13 mouse cellular contexts compared by ENCODE assay signal in the genomic region with DNA sequence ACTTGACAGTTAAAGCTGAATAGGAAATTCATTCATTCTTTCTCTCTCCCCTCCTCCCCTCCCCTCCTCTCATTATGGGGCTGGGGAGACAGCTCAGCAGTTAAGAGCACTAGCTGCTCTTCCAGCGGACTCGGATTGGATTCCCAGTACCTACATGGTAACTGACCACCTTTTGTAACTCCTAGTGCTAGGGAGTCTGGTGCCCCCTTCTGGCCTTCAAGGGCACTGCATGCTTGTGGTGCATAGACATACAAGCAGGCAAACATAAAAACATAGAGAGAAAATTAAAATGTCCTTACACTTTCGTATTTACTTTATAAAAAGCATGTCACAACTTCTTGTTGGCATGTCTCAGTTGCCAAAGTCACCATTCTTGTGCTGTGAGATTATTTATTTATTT. TPM values are rescaled to one million over a fixed set of nuclear protein-coding genes. Genes with fewer than 3 reads are reported as not detected.
DNase-seq lines count a peak whose midpoint lies in the region; ATAC-seq and TF ChIP-seq lines count a peak whose summit lies in the region.
"Had no signal": no experiment of that assay in that cellular context is flagged by ENCODE, and none has a peak within 500 bp of the region (broad histone marks: within the 10 kb centered on the region; RNA-seq: fewer than 3 reads in every experiment).

No protein-coding gene starts in this region.

- no peak overlapping the region for H3K4me3 ChIP-seq in intestine, postnatal 0 days (ENCODE audit: low read depth, low read length)
- H3K4me3 ChIP-seq in intestine, embryonic 15.5 days (replicated peaks): no peak overlapping the region
- H3K4me3 ChIP-seq in thymus, adult 2 months (ENCODE audit: control insufficient read depth, insufficient read depth, low read length): no peak overlapping the region
- H3K4me3 ChIP-seq: midbrain, embryonic 12.5 days; neural tube, embryonic 12.5 days; stomach, embryonic 15.5 days had no signal

- H3K27ac ChIP-seq in intestine, postnatal 0 days (ENCODE audit: low read depth, low read length): no peak overlapping the region
- H3K27ac ChIP-seq in intestine, embryonic 15.5 days: no peak overlapping the region
- H3K27ac ChIP-seq in thymus, adult 2 months (ENCODE audit: control insufficient read depth, insufficient read depth, low read length): no peak overlapping the region
- H3K27ac ChIP-seq: midbrain, embryonic 12.5 days; neural tube, embryonic 12.5 days; stomach, embryonic 15.5 days had no signal

- no peaks in the 10 kb centered on the region for H3K27me3 ChIP-seq in intestine, postnatal 0 days (replicated peaks; ENCODE audit: control insufficient read depth, insufficient read depth, low read length)
- H3K27me3 ChIP-seq in intestine, embryonic 15.5 days (replicated peaks): 0 out of 2 replicates have a peak, but pooled peaks cover under 1% of the 10 kb centered on the region
- H3K27me3 ChIP-seq in thymus, adult 2 months (ENCODE audit: control insufficient read depth, insufficient read depth, low read length): no peaks in the 10 kb centered on the region
- H3K27me3 ChIP-seq: neural tube, embryonic 12.5 days; stomach, embryonic 15.5 days had no signal

- no peak overlapping the region for H3K4me2 ChIP-seq in intestine, postnatal 0 days (replicated peaks; ENCODE audit: low read depth)
- no peak overlapping the region for H3K4me2 ChIP-seq in intestine, embryonic 15.5 days (replicated peaks)
- H3K4me2 ChIP-seq: midbrain, embryonic 12.5 days; neural tube, embryonic 12.5 days; stomach, embryonic 15.5 days had no signal

- intact Hi-C loops in left cerebral cortex, postnatal 14 days (cut with DNase I): no loop called here

- peak; percentile 36 for DNase-seq in thymus, postnatal 14 days
- DNase-seq in thymus, adult 2 months: no peak
- peak; percentile 80 for DNase-seq in ZHBTc4 (ENCODE audit: low read depth, low spot score)
- peak; percentile 58 for DNase-seq in testis, postnatal 14 days (ENCODE audit: low spot score)
- no peak for DNase-seq in left cerebral cortex, postnatal 14 days (ENCODE audit: low spot score in 2 of 2)
- DNase-seq in urinary bladder, postnatal 4 days (ENCODE audit: low spot score in 2 of 2): no peak
- DNase-seq: heart, postnatal 36 days; kidney, postnatal 36 days had no signal

- 98% methylated on average over 3 of the region's 3 CpGs for WGBS in intestine, postnatal 0 days
- 97% methylated on average over 3 of the region's 3 CpGs for WGBS in intestine, embryonic 15.5 days
- 96% methylated on average over 3 of the region's 3 CpGs for WGBS in thymus, adult 2 months

- no peaks in the 10 kb centered on the region for H3K36me3 ChIP-seq in intestine, postnatal 0 days (ENCODE audit: control insufficient read depth, insufficient read depth)
- H3K36me3 ChIP-seq in intestine, embryonic 15.5 days: no peaks in the 10 kb centered on the region
- no peaks in the 10 kb centered on the region for H3K36me3 ChIP-seq in thymus, adult 2 months (ENCODE audit: control insufficient read depth, insufficient read depth, low read length)
- H3K36me3 ChIP-seq: midbrain, embryonic 12.5 days; neural tube, embryonic 12.5 days; stomach, embryonic 15.5 days had no signal

- 0 out of 2 replicates have a peak, but pooled peaks cover 2% of the 10 kb centered on the region for H3K9me3 ChIP-seq in intestine, postnatal 0 days (ENCODE audit: control insufficient read depth)
- H3K9me3 ChIP-seq in intestine, embryonic 15.5 days: no peaks in the 10 kb centered on the region
- H3K9me3 ChIP-seq: stomach, embryonic 15.5 days had no signal

- no peaks in the 10 kb centered on the region for H3K4me1 ChIP-seq in intestine, postnatal 0 days (replicated peaks; ENCODE audit: control insufficient read depth, insufficient read depth, low read length)
- no peaks in the 10 kb centered on the region for H3K4me1 ChIP-seq in intestine, embryonic 15.5 days (replicated peaks)
- H3K4me1 ChIP-seq in thymus, adult 2 months (replicated peaks; ENCODE audit: control insufficient read depth, insufficient read depth, low read length): peaks cover 20% of the 10 kb centered on the region
- H3K4me1 ChIP-seq: midbrain, embryonic 12.5 days; neural tube, embryonic 12.5 days; stomach, embryonic 15.5 days had no signal

- H3K9ac ChIP-seq in intestine, postnatal 0 days (ENCODE audit: low read depth, low read length): no peak overlapping the region
- H3K9ac ChIP-seq in intestine, embryonic 15.5 days: no peak overlapping the region
- H3K9ac ChIP-seq: midbrain, embryonic 12.5 days; neural tube, embryonic 12.5 days; stomach, embryonic 15.5 days had no signal

- no peak for TF ChIP-seq POLR2A in thymus, adult 2 months (IDR thresholded peaks at IDR 0.05; ENCODE audit: control insufficient read depth, extremely low read depth, insufficient read depth, low read length, poor library complexity)

- ATAC-seq in intestine, postnatal 0 days: no peak
- no peak for ATAC-seq in intestine, embryonic 15.5 days

- peak; percentile 54 for TF ChIP-seq CTCF in intestine, postnatal 0 days (IDR thresholded peaks at IDR 0.05; ENCODE audit: low read depth)
- no peak for TF ChIP-seq CTCF in thymus, adult 2 months (IDR thresholded peaks at IDR 0.05; ENCODE audit: borderline replicate concordance, control insufficient read depth, extremely low read depth, insufficient read depth, low read length, poor library complexity)

RNA-seq across cellular contexts. Expression of gene Egln1, which starts 30.9 kb away (rescaled TPM):
- polyA plus RNA-seq in intestine, postnatal 0 days (2015; fragmentation: Nextera tagmentation; extraction: Ambion mirVana): 8.2 and 8.5 TPM in 2 replicates
- 14.0 and 14.4 TPM in 2 replicates for polyA plus RNA-seq in intestine, embryonic 15.5 days (2015; fragmentation: Nextera tagmentation; extraction: Ambion mirVana)
- 40.5 and 43.1 TPM in 2 replicates for polyA plus RNA-seq in thymus, adult 2 months (2012; rRNA removed)
- 10 to 100 TPM; 57.5 to 58.0 TPM for total RNA-seq in left cerebral cortex, postnatal 14 days (2021)

RNA-seq across cellular contexts. Expression of gene Tsnax, which starts 32.8 kb away (rescaled TPM):
- 47.4 and 48.3 TPM in 2 replicates for polyA plus RNA-seq in intestine, postnatal 0 days (2015; fragmentation: Nextera tagmentation; extraction: Ambion mirVana)
- 99.3 and 104 TPM in 2 replicates for polyA plus RNA-seq in intestine, embryonic 15.5 days (2015; fragmentation: Nextera tagmentation; extraction: Ambion mirVana)
- polyA plus RNA-seq in thymus, adult 2 months (2012; rRNA removed): 54.9 and 60.1 TPM in 2 replicates
- 100 to 1,000 TPM; 102 to 108 TPM for total RNA-seq in left cerebral cortex, postnatal 14 days (2021)

Comparison
In these comparisons a context has a peak if more than half of its experiments do, and no peak if none do; other contexts are left out.
1. DNase-seq: peak in thymus, postnatal 14 days (single experiment), ZHBTc4 (single experiment) and testis, postnatal 14 days (single experiment); none in thymus, adult 2 months (single experiment), left cerebral cortex, postnatal 14 days (0 of 2) and urinary bladder, postnatal 4 days (0 of 2).